Mouse (Mus musculus) C2C12 (cell line): ENCODE data around the gene Ski.

ENCODE experiments used
- CEBPB ChIP-seq: IDR thresholded peaks from one replicate; pipeline ENCODE4 v1.6.1; 2011; ENCODE audit warnings: low read depth, mild to moderate bottlenecking, control low read depth, moderate library complexity
- CTCF ChIP-seq: IDR thresholded peaks from one replicate; pipeline ENCODE4 v1.5.1; 2011; ENCODE audit not compliant: control insufficient read depth, insufficient read depth, insufficient read length
- MYOD1 ChIP-seq: IDR thresholded peaks from one replicate; pipeline ENCODE4 v1.6.1; 2011; ENCODE audit warnings: low read depth; ENCODE audit not compliant: control insufficient read depth, insufficient read length
- USF1 ChIP-seq: IDR thresholded peaks from one replicate; pipeline ENCODE4 v1.6.1; 2011; ENCODE audit warnings: low read depth, mild to moderate bottlenecking, control low read depth, moderate library complexity

DNA sequence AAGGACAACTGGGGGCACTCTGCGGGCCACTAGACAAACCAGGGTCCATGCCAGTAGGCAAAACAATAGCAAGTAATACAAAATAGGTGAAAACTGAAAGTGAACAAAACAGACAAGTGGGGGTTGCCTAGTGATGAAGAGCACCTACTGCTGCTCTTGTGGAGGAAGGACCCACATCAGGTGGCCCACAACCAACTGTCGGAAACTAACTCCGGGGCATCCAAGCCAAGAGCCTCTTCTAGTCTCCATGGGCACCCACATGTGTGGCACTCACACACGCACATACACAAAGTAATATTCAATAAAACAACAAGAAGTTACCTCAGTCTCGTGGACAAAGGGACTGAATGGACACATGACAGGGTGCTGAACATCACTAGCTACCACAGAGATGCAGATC lies 12.9 kb downstream of the Ski start:
- TF ChIP-seq MYOD1: no peak
- TF ChIP-seq CTCF: no peak
- no peak for TF ChIP-seq USF1
- no peak for TF ChIP-seq CEBPB
